Mouse (Mus musculus): ENCODE data around the gene Gm17571. TPM values are rescaled to one million over a fixed set of nuclear protein-coding genes. Genes with fewer than 3 reads are reported as not detected.

Gm17571 gene
- polyA plus RNA-seq, 1 experiment from 2014 or later: not detected

DNA sequence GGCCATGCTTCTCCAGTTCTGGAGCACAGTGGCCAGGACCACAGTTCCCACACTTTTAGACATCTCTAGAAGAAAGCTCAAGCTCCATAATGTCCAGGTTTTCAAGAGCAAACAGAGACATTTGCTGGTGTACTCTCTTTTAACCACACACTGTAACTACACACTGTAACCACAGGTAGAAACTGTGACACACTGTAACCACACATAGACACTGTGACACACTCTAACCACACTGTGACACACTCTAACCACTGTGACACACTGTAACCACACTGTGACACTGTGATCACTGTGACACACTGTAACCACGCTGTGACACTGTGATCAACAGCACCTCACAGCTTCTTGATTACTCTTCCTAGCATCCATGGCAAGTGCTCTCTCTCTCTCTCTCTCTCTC is 317 bp downstream of the Gm17571 start:
- Histone ChIP-seq H3K36me3 (no peaks in the 10 kb centered on the region), H3K4me2 (replicated peaks) (no peak overlapping the region), H3K27ac (replicated peaks) (no peak overlapping the region), H3K27me3 (no peaks in the 10 kb centered on the region), H3K9me3 (no peaks in the 10 kb centered on the region), H3K4me3 (no peak overlapping the region), H3K4me1 (no peaks in the 10 kb centered on the region), H3K9ac (replicated peaks) (no peak overlapping the region)
- 95% methylated on average over 1 of the region's 1 CpGs for WGBS
- no peak for ATAC-seq (replicated peaks)

GRCm38 (mm10) chr9:13443484-13444211 is 2.9 kb downstream of the Gm17571 start:
- H3K27ac ChIP-seq (replicated peaks): no peak overlapping the region
- no peaks in the 10 kb centered on the region for H3K4me1 ChIP-seq
- H3K4me3 ChIP-seq: no peak overlapping the region
- H3K9me3 ChIP-seq: no peaks in the 10 kb centered on the region
- no peak for ATAC-seq (replicated peaks)
- no peaks in the 10 kb centered on the region for H3K36me3 ChIP-seq
- no peaks in the 10 kb centered on the region for H3K27me3 ChIP-seq
- H3K4me2 ChIP-seq (replicated peaks): no peak overlapping the region
- no peak overlapping the region for H3K9ac ChIP-seq (replicated peaks)
- 57% methylated on average over 1 of the region's 1 CpGs for WGBS

DNA sequence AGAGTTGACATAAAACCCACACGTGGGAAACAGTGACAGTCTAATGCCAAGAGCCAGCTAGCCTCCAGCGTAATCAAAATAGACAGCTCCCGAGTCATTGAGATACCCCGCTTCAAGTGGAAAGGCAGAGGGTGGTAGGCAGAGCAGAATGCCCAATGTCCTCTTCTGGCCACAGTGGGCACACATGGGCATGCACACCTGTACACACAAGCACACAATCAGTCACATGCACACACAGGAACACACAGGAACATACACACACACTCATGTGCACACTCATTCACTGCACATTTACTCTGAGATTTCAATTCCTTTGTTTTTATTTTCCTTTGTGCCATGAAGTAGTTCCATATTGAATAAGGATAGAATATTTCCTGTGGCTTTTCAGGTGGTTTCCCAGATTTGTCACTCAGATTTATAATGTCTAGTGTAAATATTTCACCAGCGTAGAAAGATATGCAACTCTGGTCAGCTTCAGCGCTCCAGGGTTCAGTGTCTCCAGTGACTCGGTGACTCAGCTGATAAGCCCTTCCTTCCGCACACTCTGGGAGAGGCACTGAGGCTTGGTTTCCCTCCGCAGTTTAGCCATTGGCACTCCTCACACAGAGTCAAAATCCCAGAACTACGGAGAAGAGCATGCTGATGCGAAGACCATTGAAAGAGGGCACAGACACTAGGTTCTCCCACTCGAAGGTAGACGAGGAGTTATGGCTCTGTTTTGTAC is 4.4 kb downstream of the Gm17571 start:
- 91% methylated on average over 13 of the region's 13 CpGs for WGBS
- Histone ChIP-seq H3K4me2 (replicated peaks) (no peak overlapping the region), H3K9me3 (no peaks in the 10 kb centered on the region), H3K4me1 (no peaks in the 10 kb centered on the region), H3K27me3 (no peaks in the 10 kb centered on the region), H3K4me3 (no peak overlapping the region), H3K27ac (replicated peaks) (no peak overlapping the region), H3K9ac (replicated peaks) (no peak overlapping the region), H3K36me3 (no peaks in the 10 kb centered on the region)
- ATAC-seq (replicated peaks): no peak

DNA sequence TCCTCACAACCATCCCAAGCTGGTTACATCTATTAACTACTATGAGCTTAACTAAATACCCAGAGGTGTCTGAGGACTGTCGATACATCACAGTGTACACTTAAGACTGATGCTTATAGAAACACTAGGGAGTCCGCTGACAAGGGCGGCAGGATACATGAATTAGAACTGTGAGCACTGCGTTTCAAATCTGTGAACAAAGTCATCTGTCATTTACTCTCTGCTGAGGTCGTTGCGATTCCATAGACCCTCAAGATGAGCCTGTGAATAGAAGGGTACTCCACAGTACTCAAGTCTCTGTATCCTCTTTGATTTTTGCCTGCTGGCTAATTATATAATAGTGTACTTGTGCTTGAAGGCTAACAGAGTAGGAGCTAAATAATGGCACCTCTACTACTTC is 5.6 kb downstream of the Gm17571 start:
- no peaks in the 10 kb centered on the region for H3K4me1 ChIP-seq
- no peak overlapping the region for H3K4me2 ChIP-seq (replicated peaks)
- 46% methylated on average over 6 of the region's 6 CpGs for WGBS
- no peaks in the 10 kb centered on the region for H3K36me3 ChIP-seq
- no peaks in the 10 kb centered on the region for H3K27me3 ChIP-seq
- H3K4me3 ChIP-seq: no peak overlapping the region
- no peak overlapping the region for H3K27ac ChIP-seq (replicated peaks)
- H3K9me3 ChIP-seq: no peaks in the 10 kb centered on the region
- H3K9ac ChIP-seq (replicated peaks): no peak overlapping the region
- no peak for ATAC-seq (replicated peaks)

DNA sequence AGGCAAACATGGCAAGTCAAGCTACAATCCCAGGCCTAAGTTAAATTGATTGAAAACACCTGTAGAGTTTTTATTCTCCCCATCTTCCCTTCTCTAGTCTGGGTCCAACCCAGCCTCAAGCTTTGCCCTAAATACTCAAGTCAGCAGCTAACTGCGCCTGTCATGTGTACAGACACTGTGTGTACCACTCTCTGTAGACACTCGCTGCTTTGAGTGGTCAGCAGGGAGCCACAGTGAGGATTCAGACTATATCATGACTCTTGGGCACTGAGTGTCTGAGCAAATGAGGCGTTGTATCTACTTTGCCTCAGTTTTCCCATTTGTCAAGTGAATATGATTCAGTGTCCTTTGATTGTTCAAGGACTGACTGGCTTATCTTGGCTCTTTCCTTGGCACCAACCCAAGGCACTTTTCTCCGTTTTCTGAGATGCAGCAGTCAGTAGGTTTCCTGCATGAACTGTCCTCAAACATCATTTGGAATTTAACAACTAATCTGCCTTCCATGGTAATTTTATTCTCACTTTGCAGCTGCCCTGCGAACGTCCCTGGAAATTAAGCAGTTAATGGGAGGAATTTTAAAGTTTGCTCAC is 13.0 kb downstream of the Gm17571 start:
- 85% methylated on average over 6 of the region's 6 CpGs for WGBS

DNA sequence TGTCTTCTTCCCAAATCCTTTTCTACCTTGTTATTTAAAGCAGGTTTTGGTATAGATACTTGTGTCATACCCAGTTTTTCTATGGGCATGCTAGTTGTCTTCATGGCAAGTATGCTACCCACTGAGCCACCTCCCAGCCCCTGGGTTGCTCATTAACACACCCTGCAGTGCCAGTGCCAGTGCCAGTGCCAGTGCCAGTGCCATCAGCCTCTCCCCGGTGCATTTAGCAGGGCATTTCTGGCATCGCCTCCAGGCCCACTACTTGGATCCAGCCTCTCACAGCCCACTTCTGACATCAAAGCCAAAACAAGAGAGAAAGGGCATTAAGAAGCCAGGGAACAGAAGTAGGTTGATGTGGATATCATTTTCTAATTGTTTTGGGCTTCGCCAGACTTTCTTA is 14.9 kb downstream of the Gm17571 start:
- Histone ChIP-seq H3K9me3 (no peaks in the 10 kb centered on the region), H3K36me3 (no peaks in the 10 kb centered on the region), H3K9ac (replicated peaks) (no peak overlapping the region), H3K4me1 (peaks cover 10% of the 10 kb centered on the region), H3K27me3 (no peaks in the 10 kb centered on the region), H3K27ac (replicated peaks) (no peak overlapping the region), H3K4me3 (no peak overlapping the region), H3K4me2 (replicated peaks) (no peak overlapping the region)
- WGBS: 79% methylated on average over 3 of the region's 3 CpGs
- no peak for ATAC-seq (replicated peaks)

More for the DNA sequence above, 13.0 kb downstream of the Gm17571 start:
- Histone ChIP-seq H3K27me3 (no peaks in the 10 kb centered on the region), H3K9me3 (no peaks in the 10 kb centered on the region), H3K4me1 (no peaks in the 10 kb centered on the region), H3K36me3 (no peaks in the 10 kb centered on the region), H3K4me2 (replicated peaks) (no peak overlapping the region), H3K4me3 (no peak overlapping the region), H3K27ac (replicated peaks) (no peak overlapping the region), H3K9ac (replicated peaks) (no peak overlapping the region)
- ATAC-seq (replicated peaks): no peak

DNA sequence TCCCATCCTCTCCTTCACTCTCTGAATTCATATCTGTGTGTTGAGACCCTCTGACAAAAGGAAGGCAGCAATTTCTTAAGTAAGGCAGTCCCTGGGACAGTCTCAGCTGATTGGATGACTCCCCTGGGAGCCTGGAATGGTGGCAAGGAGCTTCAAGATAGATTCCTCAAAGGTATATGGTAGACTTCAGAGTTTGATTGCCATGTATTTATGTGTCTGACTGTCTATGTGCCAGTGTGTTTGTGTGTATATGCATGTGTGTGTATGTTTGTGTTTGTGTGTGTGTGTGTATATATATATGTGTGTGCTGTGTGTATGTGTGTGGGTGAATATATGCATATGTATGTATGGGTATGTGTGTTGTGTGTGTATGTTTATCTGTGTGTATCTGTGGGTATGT is 15.8 kb downstream of the Gm17571 start:
- peaks cover 16% of the 10 kb centered on the region for H3K4me1 ChIP-seq
- no peak overlapping the region for H3K4me3 ChIP-seq
- no peak for ATAC-seq (replicated peaks)

DNA sequence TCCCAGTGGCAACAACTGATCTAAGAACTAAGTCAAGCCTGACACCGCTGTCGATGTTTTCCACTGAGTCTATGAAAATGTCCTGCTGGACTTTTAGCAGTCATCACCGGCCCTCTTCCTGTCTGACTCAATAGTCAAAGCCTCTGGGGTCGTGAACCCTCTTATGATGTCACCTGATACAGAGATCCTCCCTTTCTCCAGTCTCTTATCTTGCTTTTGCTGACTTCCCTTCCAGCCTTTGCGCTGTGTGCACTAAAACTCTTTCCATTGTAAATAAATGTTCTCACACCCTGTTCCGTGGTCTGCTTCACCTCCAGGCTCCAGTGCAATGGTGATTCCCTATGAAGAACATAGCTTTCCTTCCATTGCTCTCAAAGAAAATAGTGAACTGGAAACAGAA is 16.3 kb downstream of the Gm17571 start:
- H3K4me2 ChIP-seq (replicated peaks): no peak overlapping the region
- H3K27me3 ChIP-seq: no peaks in the 10 kb centered on the region
- H3K4me3 ChIP-seq: no peak overlapping the region
- no peak overlapping the region for H3K27ac ChIP-seq (replicated peaks)
- H3K4me1 ChIP-seq: peaks cover 20% of the 10 kb centered on the region
- no peak overlapping the region for H3K9ac ChIP-seq (replicated peaks)
- ATAC-seq (replicated peaks): no peak
- no peaks in the 10 kb centered on the region for H3K36me3 ChIP-seq
- no peaks in the 10 kb centered on the region for H3K9me3 ChIP-seq
- 90% methylated on average over 6 of the region's 6 CpGs for WGBS

More for the DNA sequence above, 15.8 kb downstream of the Gm17571 start:
- no peak overlapping the region for H3K9ac ChIP-seq (replicated peaks)
- no peaks in the 10 kb centered on the region for H3K27me3 ChIP-seq
- no peak overlapping the region for H3K4me2 ChIP-seq (replicated peaks)
- H3K36me3 ChIP-seq: no peaks in the 10 kb centered on the region
- H3K9me3 ChIP-seq: no peaks in the 10 kb centered on the region
- no peak overlapping the region for H3K27ac ChIP-seq (replicated peaks)

DNA sequence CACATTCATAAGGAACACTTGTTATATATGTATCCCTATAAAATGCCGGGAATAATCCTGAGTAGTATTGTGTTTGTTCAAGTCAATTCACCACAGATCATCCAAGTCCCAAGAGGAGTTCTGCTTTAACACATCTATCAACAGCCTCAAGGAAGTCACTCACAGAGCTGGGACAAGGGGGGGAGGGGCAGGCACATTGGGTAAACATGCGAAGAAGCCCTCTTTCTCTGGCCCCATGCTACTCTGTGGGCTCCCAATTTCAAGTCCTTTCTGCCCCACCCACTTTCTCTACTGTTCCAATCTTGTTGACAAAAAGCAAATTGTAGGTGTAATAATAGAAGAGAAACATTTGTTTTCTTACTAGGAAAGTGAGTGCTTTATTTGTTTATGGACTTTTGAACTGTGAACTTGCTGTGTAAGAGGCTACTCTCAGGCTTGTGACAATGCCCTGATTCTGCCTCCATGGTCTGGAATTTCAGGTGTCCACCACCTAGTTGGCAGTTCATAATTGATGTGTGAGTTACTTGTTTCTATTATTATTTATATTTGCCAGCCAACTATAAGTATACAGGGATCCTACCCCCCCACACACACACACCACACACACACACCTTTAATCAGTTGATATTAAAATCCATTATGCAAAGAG is 17.0 kb downstream of the Gm17571 start:
- no peak overlapping the region for H3K9ac ChIP-seq (replicated peaks)
- no peaks in the 10 kb centered on the region for H3K27me3 ChIP-seq
- no peaks in the 10 kb centered on the region for H3K9me3 ChIP-seq
- WGBS: 73% methylated on average over 2 of the region's 2 CpGs
- no peaks in the 10 kb centered on the region for H3K36me3 ChIP-seq
- H3K4me2 ChIP-seq (replicated peaks): no peak overlapping the region
- H3K4me3 ChIP-seq: no peak overlapping the region
- no peak for ATAC-seq (replicated peaks)
- H3K4me1 ChIP-seq: peaks cover 27% of the 10 kb centered on the region
- no peak overlapping the region for H3K27ac ChIP-seq (replicated peaks)

DNA sequence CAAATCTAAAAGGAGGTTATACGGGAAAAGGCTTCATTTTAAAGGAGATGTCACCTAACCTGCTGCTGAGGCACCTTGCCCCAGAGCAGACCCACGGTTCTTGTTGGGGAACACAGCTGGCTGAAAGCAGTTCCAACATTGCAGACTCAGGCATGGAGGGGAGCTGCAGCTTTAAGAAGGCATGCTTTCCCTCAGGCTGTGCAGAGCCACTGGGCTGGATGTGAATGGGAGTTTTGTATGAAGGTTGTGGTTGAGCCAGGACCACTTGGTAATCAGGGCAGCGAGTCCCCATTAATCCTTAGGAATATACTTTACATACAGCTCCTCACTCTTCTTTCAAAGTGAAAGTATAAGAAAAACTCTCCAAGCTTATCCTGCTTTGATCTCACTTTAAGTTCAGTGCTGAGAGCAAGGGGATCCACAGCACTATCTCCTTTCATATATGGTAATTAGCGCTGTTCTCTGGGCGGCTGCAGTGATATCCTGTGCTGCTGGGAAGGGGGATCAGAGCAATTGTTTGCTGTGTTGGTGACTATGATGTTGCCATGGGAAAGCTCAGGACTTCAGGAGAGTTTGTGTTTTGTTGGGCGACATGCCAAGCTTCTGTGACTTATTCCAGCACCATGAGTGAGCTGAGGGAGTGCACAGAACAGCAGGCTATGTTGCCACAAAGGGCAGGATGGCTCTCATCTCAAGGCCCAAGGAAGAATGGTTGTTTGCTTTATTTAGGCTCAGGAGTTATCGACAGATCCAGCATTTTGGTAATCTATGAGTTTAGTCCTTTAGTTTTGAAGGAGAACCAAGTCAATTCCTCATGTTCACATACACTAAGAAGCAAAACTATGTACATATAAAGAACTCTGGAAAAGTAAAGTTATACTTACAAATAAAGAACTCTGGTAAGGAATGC is 21.3 kb downstream of the Gm17571 start:
- 3% methylated on average over 7 of the region's 7 CpGs for WGBS
- H3K4me1 ChIP-seq: peaks cover 31% of the 10 kb centered on the region
- H3K27me3 ChIP-seq: no peaks in the 10 kb centered on the region

GRCm38 (mm10) chr9:13414230-13414766 is 32.3 kb downstream of the Gm17571 start:
- Histone ChIP-seq H3K27me3 (no peaks in the 10 kb centered on the region), H3K9ac (replicated peaks) (no peak overlapping the region)

More for the DNA sequence above, 21.3 kb downstream of the Gm17571 start:
- ATAC-seq (replicated peaks): peak; percentile 96
- Histone ChIP-seq H3K4me2 (replicated peaks) (peak overlapping the region; percentile 26), H3K36me3 (no peaks in the 10 kb centered on the region), H3K27ac (replicated peaks) (peak overlapping the region; percentile 79), H3K4me3 (0 out of 2 replicates have a peak overlapping the region, but pooled peaks have one; percentile 11), H3K9ac (replicated peaks) (0 out of 2 replicates have a peak overlapping the region, but pooled peaks have one; percentile 10), H3K9me3 (no peaks in the 10 kb centered on the region)

More at GRCm38 (mm10) chr9:13414230-13414766, 32.3 kb downstream of the Gm17571 start:
- Histone ChIP-seq H3K4me1 (no peaks in the 10 kb centered on the region), H3K4me2 (replicated peaks) (no peak overlapping the region), H3K36me3 (no peaks in the 10 kb centered on the region), H3K9me3 (no peaks in the 10 kb centered on the region), H3K27ac (replicated peaks) (no peak overlapping the region), H3K4me3 (no peak overlapping the region)
- ATAC-seq (replicated peaks): no peak; the same call in 1 of the 2 replicates
